Mouse (Mus musculus) heart, embryonic 10.5 days (tissue): ENCODE measurements around the gene Pacs2. TPM values are rescaled to one million over a fixed set of nuclear protein-coding genes. Genes with fewer than 3 reads are reported as not detected.
A peak's percentile ranks its signal among the peaks of the same experiment; 100 is the strongest.

Source experiments
- DNase-seq: peaks from one replicate; pipeline ENCODE4 v3.0.0-alpha.2; 2017; ENCODE audit warnings: low spot score
- H3K27ac ChIP-seq: fragments of 300-500 bp; sonication (generic); 2 replicates; pipeline ENCODE4 v1.5.1; 2016; ENCODE audit warnings: mild to moderate bottlenecking
- H3K27me3 ChIP-seq: fragments of 300-500 bp; sonication (generic); 2 replicates; pipeline ENCODE4 v1.6.1; 2016; ENCODE audit warnings: mild to moderate bottlenecking; ENCODE audit not compliant: poor library complexity, insufficient read depth, severe bottlenecking
- H3K36me3 ChIP-seq: fragments of 300-500 bp; sonication (generic); 2 replicates; pipeline ENCODE4 v1.6.1; 2016; ENCODE audit warnings: mild to moderate bottlenecking, moderate library complexity
- H3K4me1 ChIP-seq: fragments of 300-500 bp; sonication (generic); 2 replicates; pipeline ENCODE4 v1.6.1; 2016; ENCODE audit warnings: mild to moderate bottlenecking
- H3K4me3 ChIP-seq: fragments of 300-500 bp; sonication (generic); 2 replicates; pipeline ENCODE4 v1.5.1; 2016; ENCODE audit warnings: mild to moderate bottlenecking, moderate library complexity
- H3K9me3 ChIP-seq: fragments of 300-500 bp; sonication (generic); 2 replicates; pipeline ENCODE4 v1.6.1; 2016; ENCODE audit warnings: mild to moderate bottlenecking, moderate library complexity
- WGBS: fragments of 180-500 bp; shearing (Covaris S2); methylation state at CpG from one replicate; pipeline ENCODE4 v1.1.7; 2016; 5-methylcytosine and 5-hydroxymethylcytosine counted together
- microRNA-seq: library from miRNA; unstranded; fragments of <30 nt; microRNA quantifications from one replicate; pipeline ENCODE4, GENCODE M21; 2017
- polyA plus RNA-seq: library from polyadenylated mRNA; unstranded; fragments of >200 nt; fragmentation: Nextera tagmentation; extraction: Ambion mirVana; gene quantifications from 2 replicates; pipeline ENCODE4 v1.2.1, GENCODE M21; 2016

Pacs2 gene
- polyA plus RNA-seq, 1 experiment from 2014 or later: 11.7 TPM

GRCm38 (mm10) chr12:113107431-113108124, 93.3 kb downstream of the Pacs2 start:
- H3K4me3 ChIP-seq: no peak overlapping the region
- peaks cover 53% of the 10 kb centered on the region for H3K4me1 ChIP-seq
- H3K36me3 ChIP-seq: peaks cover 34% of the 10 kb centered on the region
- H3K9me3 ChIP-seq: no peaks in the 10 kb centered on the region
- 70% methylated on average over 4 of the region's 4 CpGs for WGBS
- no peaks in the 10 kb centered on the region for H3K27me3 ChIP-seq
- H3K27ac ChIP-seq: peak overlapping the region; percentile 36; the same call in 1 of the 2 replicates
- DNase-seq: no peak

- Histone ChIP-seq H3K27me3 (no peaks in the 10 kb centered on the region), H3K27ac (0 out of 2 replicates have a peak overlapping the region, but pooled peaks have one; percentile 30), H3K4me3 (no peak overlapping the region), H3K4me1 (peaks cover 43% of the 10 kb centered on the region), H3K9me3 (no peaks in the 10 kb centered on the region), H3K36me3 (peaks cover 37% of the 10 kb centered on the region)
- DNase-seq: no peak
- WGBS: 85% methylated on average over 17 of the region's 17 CpGs
Observed at GRCm38 (mm10) chr12:113108528-113109283, 94.4 kb downstream of the Pacs2 start.

- peaks cover 41% of the 10 kb centered on the region for H3K36me3 ChIP-seq
- no peaks in the 10 kb centered on the region for H3K9me3 ChIP-seq
- no peaks in the 10 kb centered on the region for H3K27me3 ChIP-seq
- H3K4me3 ChIP-seq: no peak overlapping the region
- H3K4me1 ChIP-seq: peaks cover 40% of the 10 kb centered on the region
- WGBS: 90% methylated on average over 10 of the region's 10 CpGs
- H3K27ac ChIP-seq: no peak overlapping the region
- DNase-seq: no peak
Observed at GRCm38 (mm10) chr12:113109801-113110200, 95.5 kb downstream of the Pacs2 start.

- H3K4me3 ChIP-seq: no peak overlapping the region
- no peaks in the 10 kb centered on the region for H3K27me3 ChIP-seq
- 91% methylated on average over 4 of the region's 4 CpGs for whole genome bisulfite sequencing
- no peak overlapping the region for H3K27ac ChIP-seq
- H3K4me1 ChIP-seq: peaks cover 19% of the 10 kb centered on the region
- no peak for DNase-seq
- H3K36me3 ChIP-seq: peaks cover 70% of the 10 kb centered on the region
- H3K9me3 ChIP-seq: no peaks in the 10 kb centered on the region
Observed at GRCm38 (mm10) chr12:113114141-113114540, 99.8 kb downstream of the Pacs2 start.

- Histone ChIP-seq H3K9me3 (no peaks in the 10 kb centered on the region), H3K27ac (no peak overlapping the region), H3K27me3 (no peaks in the 10 kb centered on the region), H3K4me1 (peaks cover 24% of the 10 kb centered on the region), H3K4me3 (no peak overlapping the region), H3K36me3 (peaks cover 78% of the 10 kb centered on the region)
- no peak for DNase-seq
- 82% methylated on average over 16 of the region's 16 CpGs for WGBS
Observed at GRCm38 (mm10) chr12:113114856-113115538, 100.7 kb downstream of the Pacs2 start.

GRCm38 (mm10) chr12:113119516-113120410, 105.5 kb downstream of the Pacs2 start:
- H3K4me1 ChIP-seq: peaks cover 17% of the 10 kb centered on the region
- peak; percentile 91 for DNase-seq
- WGBS: 82% methylated on average over 20 of the region's 20 CpGs
- H3K4me3 ChIP-seq: no peak overlapping the region
- peak overlapping the region; percentile 47; the same call in 1 of the 2 replicates for H3K27ac ChIP-seq
- H3K36me3 ChIP-seq: peaks cover 95% of the 10 kb centered on the region
- H3K9me3 ChIP-seq: no peaks in the 10 kb centered on the region
- no peaks in the 10 kb centered on the region for H3K27me3 ChIP-seq

Small RNA genes lying within 50 kb of the gene (microRNA-seq; reads per million reads assigned to microRNA genes)
- not detected for gene Gm44471

Other genes with a start within 250 kb of the Pacs2 start
- 0.53 and 0.71 TPM in 2 replicates for gene Ahnak2, start 211.9 kb upstream of the Pacs2 start, polyA plus RNA-seq
- gene Clba1, start 205.6 kb upstream of the Pacs2 start, polyA plus RNA-seq: 13.0 and 14.9 TPM in 2 replicates
- 66.5 and 98.2 TPM in 2 replicates for gene Cdca4, start 185.1 kb upstream of the Pacs2 start, polyA plus RNA-seq
- 0.11 TPM in 1 of 2 replicates, not detected in the other for gene Gpr132, start 146.3 kb upstream of the Pacs2 start, polyA plus RNA-seq
- 2.0 and 3.6 TPM in 2 replicates for gene Jag2, start 84.7 kb upstream of the Pacs2 start, polyA plus RNA-seq
- 48.6 and 65.5 TPM in 2 replicates for gene Nudt14, start 72.4 kb upstream of the Pacs2 start, polyA plus RNA-seq
- gene Btbd6, start 38.0 kb upstream of the Pacs2 start, polyA plus RNA-seq: 22.3 and 23.6 TPM in 2 replicates
- 35.3 and 41.5 TPM in 2 replicates for gene Brf1, start 13.8 kb upstream of the Pacs2 start, polyA plus RNA-seq
- not detected in 2 replicates for gene Tex22, start 60.0 kb downstream of the Pacs2 start, polyA plus RNA-seq
- gene Mta1, start 83.8 kb downstream of the Pacs2 start, polyA plus RNA-seq: 12.0 and 17.5 TPM in 2 replicates
- 956 and 1,505 TPM in 2 replicates for gene Crip2, start 125.7 kb downstream of the Pacs2 start, polyA plus RNA-seq
- 511 and 613 TPM in 2 replicates for gene Crip1, start 131.8 kb downstream of the Pacs2 start, polyA plus RNA-seq
- 32.7 and 33.5 TPM in 2 replicates for gene Tedc1, start 141.9 kb downstream of the Pacs2 start, polyA plus RNA-seq
- gene Tmem121, start 171.4 kb downstream of the Pacs2 start, polyA plus RNA-seq: 2.6 and 6.1 TPM in 2 replicates